8 mouse cellular contexts compared by ENCODE assay signal in the genomic region with DNA sequence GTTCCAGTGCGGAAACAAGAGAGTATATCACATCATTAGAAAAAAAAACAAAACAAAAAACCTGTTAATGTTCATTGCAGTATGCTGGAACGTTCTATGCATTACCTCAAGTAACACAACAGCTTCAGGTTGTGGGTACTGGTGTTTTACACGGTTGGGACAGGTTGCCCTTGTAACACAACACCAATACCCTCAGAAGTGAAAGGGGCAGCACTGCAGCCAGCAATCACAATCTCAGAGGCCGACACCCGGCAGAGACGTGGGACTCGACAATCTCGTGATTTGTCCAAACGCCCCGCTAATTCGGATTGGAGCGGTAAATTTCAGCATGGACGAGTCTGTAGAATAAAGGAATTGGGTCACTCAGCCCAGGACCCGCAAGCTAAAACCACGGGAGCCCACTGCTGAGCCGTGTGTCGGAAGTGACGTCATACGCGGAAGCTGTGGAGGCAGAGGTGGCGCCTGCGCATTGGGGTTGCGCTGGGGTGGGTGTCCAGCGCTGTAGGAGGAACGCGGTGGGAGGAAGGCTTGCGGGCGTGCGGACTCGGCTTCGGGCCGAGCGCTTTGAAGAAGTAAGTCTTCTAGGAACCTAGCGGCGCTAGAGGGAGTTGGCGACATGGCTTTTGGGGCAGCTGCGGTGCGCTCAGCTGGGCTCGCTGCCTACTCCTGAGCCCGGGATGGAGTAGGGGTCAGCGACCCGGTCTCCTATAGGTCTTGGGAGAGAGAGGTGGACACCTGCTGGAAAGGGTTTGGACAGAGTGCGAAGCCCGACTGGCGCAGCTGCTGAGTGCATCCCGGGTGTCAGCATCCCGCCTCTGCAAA. TPM values are rescaled to one million over a fixed set of nuclear protein-coding genes. Genes with fewer than 3 reads are reported as not detected.
A peak's percentile ranks its signal among the peaks of the same experiment; 100 is the strongest.
DNase-seq lines count a peak whose midpoint lies in the region; ATAC-seq and TF ChIP-seq lines count a peak whose summit lies in the region.

A gene (plus strand): TSS at position 472 of the 822 bp plus-strand sequence.

- peak; percentile 93 for TF ChIP-seq POLR2A in testis, adult 2 months (IDR thresholded peaks at IDR 0.05; ENCODE audit: control insufficient read depth, low read depth, low read length)

- TF ChIP-seq EP300 in heart, postnatal 0 days (IDR thresholded peaks at IDR 0.05; ENCODE audit: low read depth) = peak; percentile 44; the same call in 1 of the 2 replicates

- peak within 1 kb of the TSS; percentile 86 for H3K4me2 ChIP-seq in forebrain, embryonic 11.5 days (ENCODE audit: low read depth, low read length, severe bottlenecking)
- H3K4me2 ChIP-seq in heart, postnatal 0 days (ENCODE audit: low read depth, low read length) = peak within 1 kb of the TSS; percentile 90
- peak within 1 kb of the TSS; percentile 85 for H3K4me2 ChIP-seq in liver, embryonic 16.5 days (ENCODE audit: low read depth, low read length)
- H3K4me2 ChIP-seq in neural tube, embryonic 13.5 days = peak within 1 kb of the TSS; percentile 79

- peak within 1 kb of the TSS; percentile 77 for H3K9ac ChIP-seq in forebrain, embryonic 11.5 days (ENCODE audit: low read length)
- H3K9ac ChIP-seq in heart, postnatal 0 days (replicated peaks; ENCODE audit: low read depth, low read length) = peak within 1 kb of the TSS; percentile 85
- H3K9ac ChIP-seq in liver, embryonic 16.5 days (ENCODE audit: low read depth, low read length) = peak within 1 kb of the TSS; percentile 96
- peak within 1 kb of the TSS; percentile 82 for H3K9ac ChIP-seq in neural tube, embryonic 13.5 days

- H3K27me3 ChIP-seq in forebrain, embryonic 11.5 days (ENCODE audit: control insufficient read depth, insufficient read depth, low read length) = no peaks in the 10 kb centered on the region
- no peaks in the 10 kb centered on the region for H3K27me3 ChIP-seq in heart, postnatal 0 days (ENCODE audit: control insufficient read depth, insufficient read depth, low read length)
- H3K27me3 ChIP-seq in liver, embryonic 16.5 days (ENCODE audit: control insufficient read depth, insufficient read depth, low read depth, low read length) = no peaks in the 10 kb centered on the region
- H3K27me3 ChIP-seq in neural tube, embryonic 13.5 days = no peaks in the 10 kb centered on the region
- no peaks in the 10 kb centered on the region for H3K27me3 ChIP-seq in testis, adult 2 months (ENCODE audit: control insufficient read depth, insufficient read depth, low read length)

- WGBS in forebrain, embryonic 11.5 days = 2% methylated on average over 47 of the region's 47 CpGs
- WGBS in heart, postnatal 0 days = 2% methylated on average over 47 of the region's 47 CpGs
- 1% methylated on average over 47 of the region's 47 CpGs for WGBS in liver, embryonic 16.5 days (ENCODE audit: insufficient replicate concordance)
- WGBS in neural tube, embryonic 13.5 days = 2% methylated on average over 47 of the region's 47 CpGs

- H3K36me3 ChIP-seq in forebrain, embryonic 11.5 days (ENCODE audit: control insufficient read depth, insufficient read depth, low read length) = no peaks in the 10 kb centered on the region
- peaks cover under 1% of the 10 kb centered on the region; the same call in 1 of the 2 replicates for H3K36me3 ChIP-seq in heart, postnatal 0 days (replicated peaks; ENCODE audit: control insufficient read depth, insufficient read depth, low read length)
- no peaks in the 10 kb centered on the region for H3K36me3 ChIP-seq in liver, embryonic 16.5 days (ENCODE audit: control insufficient read depth, insufficient read depth)
- H3K36me3 ChIP-seq in neural tube, embryonic 13.5 days = peaks cover 1% of the 10 kb centered on the region
- H3K36me3 ChIP-seq in testis, adult 2 months (ENCODE audit: control insufficient read depth, insufficient read depth, low read length) = no peaks in the 10 kb centered on the region

- ATAC-seq in forebrain, embryonic 11.5 days (replicated peaks; ENCODE audit: low FRiP score) = peak; percentile 100
- peak; percentile 99 for ATAC-seq in heart, postnatal 0 days (ENCODE audit: insufficient read depth, low read depth)
- ATAC-seq in liver, embryonic 16.5 days (ENCODE audit: low read depth) = peak; percentile 90
- ATAC-seq in neural tube, embryonic 13.5 days (ENCODE audit: low read depth) = peak; percentile 99

- peak; percentile 89 to 91 for DNase-seq in CD8-positive naive resting alpha-beta T cell, adult 2 months (ENCODE audit: low read depth in 2 of 2, low spot score in 2 of 2)
- peak; percentile 92 for DNase-seq in c-Kit-positive CD71-negative TER-119-negative erythroid progenitor cells, embryonic 14.5 days (ENCODE audit: low read depth)
- peak; percentile 97 for DNase-seq in forebrain, embryonic 11.5 days (ENCODE audit: low spot score)
- DNase-seq in heart, postnatal 0 days (ENCODE audit: low spot score) = peak; percentile 94
- DNase-seq in kidney, postnatal 4 days = peak; percentile 97

- H3K9me3 ChIP-seq in forebrain, embryonic 11.5 days (ENCODE audit: control insufficient read depth, low read length) = no peaks in the 10 kb centered on the region
- H3K9me3 ChIP-seq in heart, postnatal 0 days (replicated peaks; ENCODE audit: control insufficient read depth, low read length) = no peaks in the 10 kb centered on the region
- H3K9me3 ChIP-seq in liver, embryonic 16.5 days (replicated peaks; ENCODE audit: control insufficient read depth, low read length) = no peaks in the 10 kb centered on the region
- no peaks in the 10 kb centered on the region for H3K9me3 ChIP-seq in neural tube, embryonic 13.5 days

- no peaks in the 10 kb centered on the region for H3K4me1 ChIP-seq in forebrain, embryonic 11.5 days (replicated peaks; ENCODE audit: control insufficient read depth, insufficient read depth, low read length)
- H3K4me1 ChIP-seq in heart, postnatal 0 days (ENCODE audit: control insufficient read depth, insufficient read depth) = peaks cover 9% of the 10 kb centered on the region; the same call in 1 of the 2 replicates
- peaks cover 23% of the 10 kb centered on the region for H3K4me1 ChIP-seq in liver, embryonic 16.5 days (ENCODE audit: control insufficient read depth, low read depth, low read length)
- H3K4me1 ChIP-seq in neural tube, embryonic 13.5 days (replicated peaks) = peaks cover 16% of the 10 kb centered on the region
- H3K4me1 ChIP-seq in testis, adult 2 months (ENCODE audit: control insufficient read depth, insufficient read depth, low read length) = peaks cover 2% of the 10 kb centered on the region; the same call in 1 of the 2 replicates

- peak within 1 kb of the TSS; percentile 84 for H3K27ac ChIP-seq in forebrain, embryonic 11.5 days (ENCODE audit: low read depth, low read length)
- peak within 1 kb of the TSS; percentile 86 for H3K27ac ChIP-seq in heart, postnatal 0 days (ENCODE audit: low read depth)
- peak within 1 kb of the TSS; percentile 96 for H3K27ac ChIP-seq in liver, embryonic 16.5 days (ENCODE audit: low read length)
- peak within 1 kb of the TSS; percentile 93 for H3K27ac ChIP-seq in neural tube, embryonic 13.5 days (replicated peaks)
- H3K27ac ChIP-seq in testis, adult 2 months (ENCODE audit: control insufficient read depth, insufficient read depth, low read depth, low read length) = peak within 1 kb of the TSS; percentile 78

- TF ChIP-seq CTCF in heart, postnatal 0 days (IDR thresholded peaks at IDR 0.05; ENCODE audit: low read depth) = no peak
- no peak for TF ChIP-seq CTCF in testis, adult 2 months (IDR thresholded peaks at IDR 0.05; ENCODE audit: control insufficient read depth, insufficient read depth, insufficient replicate concordance, low read depth, low read length)

- peak within 1 kb of the TSS; percentile 77 for H3K4me3 ChIP-seq in forebrain, embryonic 11.5 days (ENCODE audit: low read depth, low read length)
- peak within 1 kb of the TSS; percentile 94 for H3K4me3 ChIP-seq in heart, postnatal 0 days (ENCODE audit: low read depth, low read length)
- H3K4me3 ChIP-seq in liver, embryonic 16.5 days (ENCODE audit: low read depth, low read length) = peak within 1 kb of the TSS; percentile 99
- H3K4me3 ChIP-seq in neural tube, embryonic 13.5 days = peak within 1 kb of the TSS; percentile 88
- H3K4me3 ChIP-seq in testis, adult 2 months (ENCODE audit: control insufficient read depth, low read depth, low read length) = peak within 1 kb of the TSS; percentile 94

RNA-seq across cellular contexts. Expression of the gene that starts here (rescaled TPM):
- polyA plus RNA-seq in forebrain, embryonic 11.5 days (2014; fragmentation: Nextera tagmentation; extraction: Ambion mirVana) = 3.5 TPM in 2 replicates
- 1.0 and 1.4 TPM in 2 replicates for total RNA-seq in heart, postnatal 0 days (2014; rRNA removed; ENCODE audit: low replicate concordance)
- polyA plus RNA-seq in heart, postnatal 0 days (2015; fragmentation: Nextera tagmentation; extraction: Ambion mirVana) = 0.33 and 0.36 TPM in 2 replicates
- polyA plus RNA-seq in liver, embryonic 16.5 days (2015; fragmentation: Nextera tagmentation; extraction: Ambion mirVana) = 0.68 and 0.72 TPM in 2 replicates
- 8.7 and 9.5 TPM in 2 replicates for polyA plus RNA-seq in neural tube, embryonic 13.5 days (2015; fragmentation: Nextera tagmentation; extraction: Ambion mirVana)
- polyA plus RNA-seq in testis, adult 2 months (2012; rRNA removed) = 0.49 and 0.51 TPM in 2 replicates

Comparison
In these comparisons a context has a peak if more than half of its experiments do, and no peak if none do; other contexts are left out.
1. Peak in every context shown above with its lines: DNase-seq, ATAC-seq, H3K4me3 ChIP-seq and H3K27ac ChIP-seq.
2. Peak in ATAC-seq, H3K4me3 ChIP-seq, H3K27ac ChIP-seq, H3K9ac ChIP-seq and H3K4me2 ChIP-seq in liver, embryonic 16.5 days; RNA of the gene not detected or under 1 TPM.